Mouse (Mus musculus): Measurements from ENCODE around the gene Olfr510. TPM values are rescaled to one million over a fixed set of nuclear protein-coding genes. Genes with fewer than 3 reads are reported as not detected.
"Not testable (repeated sequence)": the region's sequence is repeated elsewhere in the genome, so short reads cannot be mapped to it uniquely, and the experiment has no call there.

Gene Olfr510
- polyA plus RNA-seq (2015; fragmentation: Nextera tagmentation; extraction: Ambion mirVana): not detected in 2 replicates

DNA sequence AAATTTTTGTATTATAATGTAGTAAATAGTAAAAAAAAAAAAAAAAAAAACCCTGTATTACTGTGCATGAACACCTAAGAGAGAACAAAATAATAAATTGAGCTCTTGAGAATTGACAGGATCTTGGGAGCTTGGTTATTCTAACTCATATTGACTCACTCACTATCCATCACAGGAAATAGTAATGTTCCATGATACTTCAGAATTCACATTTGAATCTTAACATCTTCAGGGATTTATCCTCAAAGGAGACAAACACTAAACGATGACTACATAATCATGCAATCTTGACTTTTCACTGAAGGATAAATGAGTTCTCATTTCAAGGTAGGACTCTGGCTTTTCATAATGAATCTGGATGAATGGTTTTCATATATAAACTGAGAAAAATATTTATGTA is at the start of gene Olfr510:
Olfr510 (plus strand) TSS at position 301 of the 400 bp plus-strand sequence.
- Histone ChIP-seq H3K4me2 (no peak within 1 kb of the TSS), H3K36me3 (replicated peaks) (no peaks in the 10 kb centered on the region), H3K4me1 (no peaks in the 10 kb centered on the region), H3K9ac (no peak within 1 kb of the TSS), H3K27ac (no peak within 1 kb of the TSS), H3K4me3 (no peak within 1 kb of the TSS), H3K27me3 (replicated peaks) (no peaks in the 10 kb centered on the region), H3K9me3 (no peaks in the 10 kb centered on the region)
- ATAC-seq (replicated peaks): no peak
- WGBS: 93% methylated on average over 1 of the region's 1 CpGs

DNA sequence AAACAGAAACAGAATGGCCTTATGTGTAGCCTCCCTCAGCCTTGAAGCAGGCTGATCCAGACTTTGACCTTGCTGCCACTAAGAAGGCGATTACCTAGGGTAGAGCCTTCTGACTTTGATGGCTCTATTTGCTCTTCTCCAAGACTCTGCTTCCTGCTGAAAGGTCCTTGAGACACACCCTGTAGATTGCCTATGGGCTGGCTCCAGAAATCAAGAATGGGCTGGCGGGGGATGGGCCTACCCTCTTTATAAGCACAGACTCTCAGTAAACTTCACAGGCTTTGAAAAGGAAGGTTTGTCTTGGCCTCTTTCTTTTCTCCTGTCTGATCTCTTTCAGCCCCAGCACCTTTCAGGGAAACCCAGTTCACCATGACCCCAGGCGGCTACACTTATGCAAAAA is 49.4 kb upstream of the Olfr510 start:
- H3K4me2 ChIP-seq; H3K9ac ChIP-seq; H3K36me3 ChIP-seq (replicated peaks); H3K9me3 ChIP-seq; H3K27ac ChIP-seq; H3K27me3 ChIP-seq (replicated peaks); H3K4me1 ChIP-seq; ATAC-seq (replicated peaks); H3K4me3 ChIP-seq: not testable (repeated sequence)
- 67% methylated on average over 3 of the region's 3 CpGs for WGBS

DNA sequence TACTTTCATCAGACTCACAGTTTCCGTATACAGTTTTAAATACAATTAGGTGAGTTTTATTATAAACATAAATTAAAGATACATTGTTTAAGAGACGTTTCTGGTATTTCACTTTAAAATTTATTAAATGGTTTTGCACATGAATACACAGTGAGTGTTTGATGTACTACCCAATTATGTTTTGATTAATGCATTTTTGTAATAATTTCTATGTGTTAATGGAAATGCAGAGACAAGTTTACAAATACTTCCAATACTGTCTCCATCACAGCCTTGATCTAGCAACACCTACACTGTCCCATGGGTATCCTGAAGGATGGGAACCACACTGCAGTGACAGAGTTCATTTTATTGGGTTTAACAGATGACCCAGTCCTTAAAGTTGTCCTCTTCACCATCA is 44.7 kb upstream of the Olfr510 start, which contains the start of gene Olfr507:
Olfr507 (plus strand) TSS at position 301 of the 400 bp plus-strand sequence.
- H3K4me2 ChIP-seq: no peak within 1 kb of the TSS
- WGBS: 72% methylated on average over 2 of the region's 2 CpGs
- no peak within 1 kb of the TSS for H3K9ac ChIP-seq
- no peaks in the 10 kb centered on the region for H3K4me1 ChIP-seq
- H3K27me3 ChIP-seq (replicated peaks): no peaks in the 10 kb centered on the region
- H3K4me3 ChIP-seq: no peak within 1 kb of the TSS
- H3K27ac ChIP-seq: no peak within 1 kb of the TSS
- H3K36me3 ChIP-seq (replicated peaks): no peaks in the 10 kb centered on the region
- H3K9me3 ChIP-seq: no peaks in the 10 kb centered on the region
- ATAC-seq (replicated peaks): no peak

DNA sequence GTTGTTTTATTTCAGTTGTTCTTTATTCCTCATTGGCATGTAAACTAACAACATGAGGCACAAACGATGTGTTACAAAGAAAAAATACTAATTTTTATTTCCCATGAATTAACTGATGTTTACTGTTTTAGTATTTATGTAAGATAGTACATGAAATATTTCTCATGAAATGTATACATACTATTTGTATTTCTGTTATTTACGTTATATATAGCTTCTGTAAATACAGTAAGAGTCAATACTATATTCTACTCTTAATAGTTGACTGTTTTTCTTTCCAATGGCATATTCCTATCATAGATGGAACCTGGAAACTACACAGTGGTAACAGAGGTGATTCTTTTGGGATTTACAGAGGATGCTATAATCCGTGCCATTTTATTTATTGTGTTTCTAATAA is 36.5 kb upstream of the Olfr510 start, which contains the start of gene Olfr508:
Olfr508 (plus strand) TSS at position 301 of the 400 bp plus-strand sequence.
- Histone ChIP-seq H3K27ac (no peak within 1 kb of the TSS), H3K36me3 (replicated peaks) (no peaks in the 10 kb centered on the region), H3K4me3 (no peak within 1 kb of the TSS), H3K4me1 (no peaks in the 10 kb centered on the region), H3K9me3 (no peaks in the 10 kb centered on the region), H3K27me3 (replicated peaks) (no peaks in the 10 kb centered on the region), H3K9ac (no peak within 1 kb of the TSS), H3K4me2 (no peak within 1 kb of the TSS)
- ATAC-seq (replicated peaks): no peak
- 92% methylated on average over 3 of the region's 3 CpGs for WGBS

DNA sequence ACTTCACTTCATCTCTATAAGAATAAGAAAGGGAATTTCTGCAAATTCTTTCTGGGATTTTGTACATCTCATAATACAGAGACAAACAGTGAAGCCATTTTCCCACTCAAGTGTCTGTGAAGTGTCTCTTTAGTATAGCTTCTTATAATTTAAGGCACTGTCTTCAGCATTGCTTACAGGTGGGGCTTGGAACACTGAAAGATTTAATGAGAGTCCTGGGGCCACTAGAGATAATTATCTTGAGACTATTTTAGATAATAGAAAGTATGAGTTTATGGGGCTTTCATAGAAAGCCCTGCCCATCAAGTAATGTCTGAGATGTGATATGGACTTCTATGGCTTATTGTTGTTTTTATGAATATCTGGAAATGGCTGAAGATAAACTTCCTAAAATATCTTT is 14.4 kb upstream of the Olfr510 start, which contains the start of gene Olfr509:
Olfr509 (minus strand) TSS at position 101 of the 400 bp plus-strand sequence.
- Histone ChIP-seq H3K27ac (no peak within 1 kb of the TSS), H3K9ac (no peak within 1 kb of the TSS), H3K4me3 (no peak within 1 kb of the TSS), H3K27me3 (replicated peaks) (no peaks in the 10 kb centered on the region), H3K9me3 (no peaks in the 10 kb centered on the region), H3K4me1 (no peaks in the 10 kb centered on the region), H3K4me2 (no peak within 1 kb of the TSS), H3K36me3 (replicated peaks) (no peaks in the 10 kb centered on the region)
- ATAC-seq (replicated peaks): no peak

DNA sequence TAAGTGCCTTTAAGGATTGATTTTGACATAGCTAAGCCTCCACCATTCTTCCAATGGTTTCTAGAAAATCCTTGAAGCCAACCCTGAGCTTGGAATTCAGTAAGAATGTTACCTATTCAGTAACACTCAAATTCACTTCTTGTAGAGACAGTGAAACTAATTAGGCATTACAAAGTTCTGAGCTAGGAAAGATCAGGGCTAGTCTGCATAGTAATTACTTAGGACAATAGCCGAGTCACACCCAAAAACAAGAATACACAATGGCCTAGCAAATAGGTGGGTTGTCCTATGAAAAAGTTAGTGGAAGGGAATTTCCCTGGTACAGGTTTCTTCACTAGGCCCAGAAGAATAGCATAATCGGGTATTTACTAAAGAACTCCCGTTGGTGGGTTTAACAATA is 3.8 kb upstream of the Olfr510 start:
- Histone ChIP-seq H3K4me1 (no peaks in the 10 kb centered on the region), H3K4me2 (no peak overlapping the region), H3K27me3 (replicated peaks) (no peaks in the 10 kb centered on the region), H3K9me3 (no peaks in the 10 kb centered on the region), H3K4me3 (no peak overlapping the region), H3K27ac (no peak overlapping the region), H3K9ac (no peak overlapping the region), H3K36me3 (replicated peaks) (no peaks in the 10 kb centered on the region)
- no peak for ATAC-seq (replicated peaks)
- WGBS: 89% methylated on average over 3 of the region's 3 CpGs

DNA sequence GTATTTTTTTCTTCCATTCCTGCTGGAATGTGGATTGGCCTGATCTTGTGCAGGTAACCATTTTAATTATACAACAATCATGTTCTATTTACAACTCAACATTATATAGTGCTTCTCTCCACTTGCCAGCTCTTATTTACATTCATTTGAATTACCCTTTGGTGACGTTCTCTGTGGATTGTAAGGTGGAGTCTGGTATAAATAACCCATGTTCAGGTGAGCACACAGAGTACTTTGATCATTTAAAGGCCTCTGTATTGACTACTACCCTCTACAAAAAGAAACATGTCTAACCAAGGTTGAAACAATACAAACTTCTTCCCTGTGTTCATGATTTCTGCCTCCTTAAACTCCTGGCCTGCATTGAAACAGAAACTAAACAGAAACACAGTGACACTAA is 4.8 kb downstream of the Olfr510 start:
- Histone ChIP-seq H3K4me1 (no peaks in the 10 kb centered on the region), H3K9ac (no peak overlapping the region), H3K27ac (no peak overlapping the region), H3K27me3 (replicated peaks) (no peaks in the 10 kb centered on the region), H3K4me3 (no peak overlapping the region), H3K36me3 (replicated peaks) (no peaks in the 10 kb centered on the region), H3K4me2 (no peak overlapping the region), H3K9me3 (peaks cover 5% of the 10 kb centered on the region; the same call in 1 of the 2 replicates)
- ATAC-seq (replicated peaks): no peak
- WGBS: 73% methylated on average over 1 of the region's 1 CpGs

DNA sequence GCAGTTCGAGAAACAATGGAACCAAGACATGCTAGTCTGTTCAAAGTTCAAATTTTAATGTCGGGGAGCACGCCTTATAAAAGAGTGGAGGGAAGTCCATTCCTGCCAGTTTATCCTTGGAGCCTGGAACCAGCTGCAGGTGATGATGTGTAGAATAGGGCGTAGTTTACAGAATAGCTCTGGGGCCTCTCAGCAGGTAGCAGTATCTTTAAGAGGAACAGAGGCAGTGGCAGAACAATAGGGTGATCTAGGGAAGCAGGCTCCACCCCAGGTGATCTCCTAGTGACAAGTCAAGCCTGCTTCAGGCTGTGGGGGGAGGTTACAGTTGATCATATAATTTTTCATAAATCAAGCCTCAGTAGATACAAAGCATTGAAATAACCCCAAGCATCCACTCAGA is 12.7 kb downstream of the Olfr510 start:
- H3K9ac ChIP-seq: no peak overlapping the region
- no peak overlapping the region for H3K27ac ChIP-seq
- no peak overlapping the region for H3K4me3 ChIP-seq
- no peak for ATAC-seq (replicated peaks)
- H3K36me3 ChIP-seq (replicated peaks): no peaks in the 10 kb centered on the region
- H3K4me2 ChIP-seq: no peak overlapping the region
- no peaks in the 10 kb centered on the region for H3K27me3 ChIP-seq (replicated peaks)
- H3K9me3 ChIP-seq: peaks cover 6% of the 10 kb centered on the region; the same call in 1 of the 2 replicates
- no peaks in the 10 kb centered on the region for H3K4me1 ChIP-seq
- WGBS: 88% methylated on average over 4 of the region's 4 CpGs

DNA sequence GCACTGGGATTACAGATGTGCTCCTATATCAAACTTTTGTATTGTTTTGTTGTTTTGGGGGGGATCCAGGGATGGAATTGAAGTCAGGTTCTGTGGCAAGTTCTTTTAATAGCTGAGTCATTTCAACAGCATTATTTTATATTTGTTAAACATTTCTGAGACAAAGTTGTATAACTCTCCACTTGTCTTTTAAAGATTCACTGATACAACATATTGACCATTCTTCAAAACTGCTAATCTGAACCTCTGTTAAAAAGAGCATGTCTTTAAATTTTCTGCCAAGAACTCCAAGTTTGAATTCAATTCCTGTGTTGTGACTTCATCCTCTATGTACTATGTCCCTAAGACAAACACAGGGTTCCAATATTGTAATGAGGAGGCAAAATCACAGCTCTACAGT is 46.8 kb downstream of the Olfr510 start, which contains the start of gene Olfr512:
Olfr512 (plus strand) TSS at position 301 of the 400 bp plus-strand sequence.
- H3K4me3 ChIP-seq: no peak within 1 kb of the TSS
- no peaks in the 10 kb centered on the region for H3K9me3 ChIP-seq
- H3K9ac ChIP-seq: no peak within 1 kb of the TSS
- H3K4me2 ChIP-seq: no peak within 1 kb of the TSS
- H3K27ac ChIP-seq: no peak within 1 kb of the TSS
- no peaks in the 10 kb centered on the region for H3K4me1 ChIP-seq
- H3K27me3 ChIP-seq (replicated peaks): no peaks in the 10 kb centered on the region
- H3K36me3 ChIP-seq (replicated peaks): no peaks in the 10 kb centered on the region
- ATAC-seq (replicated peaks): no peak

Other genes with a start within 250 kb of the Olfr510 start
- not detected in 2 replicates for gene Olfr497, start 246.0 kb upstream of the Olfr510 start, polyA plus RNA-seq (2015; fragmentation: Nextera tagmentation; extraction: Ambion mirVana)
- not detected in 2 replicates for gene Olfr498, start 201.1 kb upstream of the Olfr510 start, polyA plus RNA-seq (2015; fragmentation: Nextera tagmentation; extraction: Ambion mirVana)
- not detected in 2 replicates for gene Olfr502, start 141.4 kb upstream of the Olfr510 start, polyA plus RNA-seq (2015; fragmentation: Nextera tagmentation; extraction: Ambion mirVana)
- not detected in 2 replicates for gene Olfr503, start 121.9 kb upstream of the Olfr510 start, polyA plus RNA-seq (2015; fragmentation: Nextera tagmentation; extraction: Ambion mirVana)
- not detected in 2 replicates for gene Olfr504, start 100.6 kb upstream of the Olfr510 start, polyA plus RNA-seq (2015; fragmentation: Nextera tagmentation; extraction: Ambion mirVana)
- gene Olfr506, start 55.6 kb upstream of the Olfr510 start, polyA plus RNA-seq (2015; fragmentation: Nextera tagmentation; extraction: Ambion mirVana): not detected in 2 replicates
- not detected in 2 replicates for gene Olfr507, start 44.6 kb upstream of the Olfr510 start, polyA plus RNA-seq (2015; fragmentation: Nextera tagmentation; extraction: Ambion mirVana)
- gene Olfr508, start 36.4 kb upstream of the Olfr510 start, polyA plus RNA-seq (2015; fragmentation: Nextera tagmentation; extraction: Ambion mirVana): not detected in 2 replicates
- gene Olfr509, start 14.5 kb upstream of the Olfr510 start, polyA plus RNA-seq (2015; fragmentation: Nextera tagmentation; extraction: Ambion mirVana): 0.09 TPM in 1 of 2 replicates, not detected in the other
- gene Olfr512, start 46.9 kb downstream of the Olfr510 start, polyA plus RNA-seq (2015; fragmentation: Nextera tagmentation; extraction: Ambion mirVana): not detected in 2 replicates
- not detected in 2 replicates for gene Olfr513, start 84.6 kb downstream of the Olfr510 start, polyA plus RNA-seq (2015; fragmentation: Nextera tagmentation; extraction: Ambion mirVana)
- gene Olfr514, start 159.6 kb downstream of the Olfr510 start, polyA plus RNA-seq (2015; fragmentation: Nextera tagmentation; extraction: Ambion mirVana): not detected in 2 replicates
- not detected in 2 replicates for gene Olfr516, start 184.1 kb downstream of the Olfr510 start, polyA plus RNA-seq (2015; fragmentation: Nextera tagmentation; extraction: Ambion mirVana)
- not detected in 2 replicates for gene Olfr517, start 206.0 kb downstream of the Olfr510 start, polyA plus RNA-seq (2015; fragmentation: Nextera tagmentation; extraction: Ambion mirVana)
- not detected in 2 replicates for gene Olfr518, start 218.6 kb downstream of the Olfr510 start, polyA plus RNA-seq (2015; fragmentation: Nextera tagmentation; extraction: Ambion mirVana)
- not detected in 2 replicates for gene Olfr519, start 228.0 kb downstream of the Olfr510 start, polyA plus RNA-seq (2015; fragmentation: Nextera tagmentation; extraction: Ambion mirVana)

Data from midbrain, embryonic 15.5 days (tissue).